Mouse (Mus musculus) cerebellum, adult 2 months (tissue): ENCODE measurements at regions not wholly inside any gene's neighbourhood (a gene's known extent, or its start where the extent isn't known, plus 50 kb on each side); places are given as distances from the start of the nearest gene placed in this dataset.

Experiments used
- DNase-seq, 2 experiments: peaks; one replicate each; pipeline ENCODE4 v3.0.0; 2021
- H3K27ac ChIP-seq: fragments of 200-500 bp; 2 replicates; pipeline ENCODE4 v1.5.1; 2012; ENCODE audit warnings: low read length, control low read depth, inconsistent platforms; ENCODE audit not compliant: insufficient read depth
- H3K27me3 ChIP-seq: fragments of 200-500 bp; 2 replicates; pipeline ENCODE4 v1.6.1; 2012; ENCODE audit warnings: inconsistent platforms, mild to moderate bottlenecking, low read length, moderate library complexity; ENCODE audit not compliant: control insufficient read depth, insufficient read depth
- H3K4me1 ChIP-seq: fragments of 200-500 bp; 2 replicates; pipeline ENCODE4 v1.6.1; 2011; ENCODE audit warnings: low read length; ENCODE audit not compliant: control insufficient read depth, insufficient read depth
- H3K4me3 ChIP-seq: fragments of 200-500 bp; replicated peaks from 2 replicates; pipeline ENCODE3; 2011; ENCODE audit warnings: mild to moderate bottlenecking, low read depth, low read length, control low read depth; ENCODE audit not compliant: insufficient read depth
- CTCF ChIP-seq: fragments of 200-500 bp; IDR thresholded peaks from 2 replicates; pipeline ENCODE4 v1.5.1; 2011; ENCODE audit warnings: low read depth, mild to moderate bottlenecking, control low read depth, low read length, moderate library complexity, borderline replicate concordance; ENCODE audit not compliant: insufficient read depth
- POLR2A ChIP-seq: fragments of 200-500 bp; IDR thresholded peaks from 2 replicates; pipeline ENCODE4 v1.6.1; 2011; ENCODE audit warnings: low read length, control low read depth, borderline replicate concordance; ENCODE audit not compliant: insufficient read depth
- WGBS: fragments of 180-500 bp; shearing (Covaris S2); methylation state at CpG from one replicate; pipeline ENCODE4 v1.1.7; 2018; 5-methylcytosine and 5-hydroxymethylcytosine counted together

- no peak overlapping the region for H3K4me3 ChIP-seq
- WGBS: 54% methylated on average over 10 of the region's 10 CpGs
- no peak for DNase-seq
- H3K27ac ChIP-seq: no peak overlapping the region
- no peak for TF ChIP-seq CTCF
- TF ChIP-seq POLR2A: no peak
- no peaks in the 10 kb centered on the region for H3K27me3 ChIP-seq
- H3K4me1 ChIP-seq: no peaks in the 10 kb centered on the region
Measured at GRCm38 (mm10) chr9:6552731-6553130, 283.1 kb upstream of the Ddi1 start.

- H3K27ac ChIP-seq: no peak overlapping the region
- no peak for DNase-seq
- H3K27me3 ChIP-seq: no peaks in the 10 kb centered on the region
- TF ChIP-seq POLR2A (no peak), CTCF (no peak)
- H3K4me3 ChIP-seq: no peak overlapping the region
- no peaks in the 10 kb centered on the region for H3K4me1 ChIP-seq
Measured at GRCm38 (mm10) chr9:6540178-6540700, 270.6 kb upstream of the Ddi1 start.

- H3K4me1 ChIP-seq: no peaks in the 10 kb centered on the region
- no peak overlapping the region for H3K4me3 ChIP-seq
- no peak for DNase-seq
- no peaks in the 10 kb centered on the region for H3K27me3 ChIP-seq
- TF ChIP-seq CTCF (no peak), POLR2A (no peak)
- no peak overlapping the region for H3K27ac ChIP-seq
Measured at GRCm38 (mm10) chr9:6528836-6529235, 259.2 kb upstream of the Ddi1 start.

- 57% methylated on average over 2 of the region's 2 CpGs for WGBS
- no peak for DNase-seq
- Histone ChIP-seq H3K27ac (no peak overlapping the region), H3K27me3 (no peaks in the 10 kb centered on the region), H3K4me3 (no peak overlapping the region), H3K4me1 (no peaks in the 10 kb centered on the region)
- TF ChIP-seq POLR2A (no peak), CTCF (no peak)
Measured at GRCm38 (mm10) chr9:6517194-6517593, 247.5 kb upstream of the Ddi1 start.

- Histone ChIP-seq H3K27me3 (no peaks in the 10 kb centered on the region), H3K4me1 (no peaks in the 10 kb centered on the region; the same call in 1 of the 2 replicates), H3K4me3 (no peak overlapping the region), H3K27ac (no peak overlapping the region)
- DNase-seq: peak; percentile 23 to 65
- TF ChIP-seq CTCF (no peak), POLR2A (no peak)
Measured at GRCm38 (mm10) chr9:6497786-6498185, 228.1 kb upstream of the Ddi1 start.

GRCm38 (mm10) chr9:6480401-6480800 is 210.8 kb upstream of the Ddi1 start:
- H3K27ac ChIP-seq: no peak overlapping the region
- no peak for TF ChIP-seq CTCF
- TF ChIP-seq POLR2A: no peak
- H3K27me3 ChIP-seq: no peaks in the 10 kb centered on the region
- no peak overlapping the region for H3K4me3 ChIP-seq
- 58% methylated on average over 1 of the region's 1 CpGs for WGBS
- H3K4me1 ChIP-seq: no peaks in the 10 kb centered on the region
- DNase-seq: no peak

GRCm38 (mm10) chr9:6454542-6454941 is 184.9 kb upstream of the Ddi1 start:
- Histone ChIP-seq H3K27me3 (no peaks in the 10 kb centered on the region), H3K27ac (no peak overlapping the region), H3K4me1 (no peaks in the 10 kb centered on the region), H3K4me3 (no peak overlapping the region)
- TF ChIP-seq POLR2A (no peak), CTCF (no peak)
- no peak for DNase-seq

GRCm38 (mm10) chr9:6435236-6435635 is 165.6 kb upstream of the Ddi1 start:
- no peak for DNase-seq
- H3K4me3 ChIP-seq: no peak overlapping the region
- 84% methylated on average over 3 of the region's 3 CpGs for WGBS
- no peak overlapping the region for H3K27ac ChIP-seq
- no peaks in the 10 kb centered on the region for H3K4me1 ChIP-seq
- no peak for TF ChIP-seq POLR2A
- TF ChIP-seq CTCF: no peak
- H3K27me3 ChIP-seq: no peaks in the 10 kb centered on the region
